Mouse (Mus musculus) embryo, embryonic 11 days (tissue): ENCODE results near the gene Mnx1.
A peak's percentile ranks its signal among the peaks of the same experiment; 100 is the strongest.

ENCODE experiments used
- DNase-seq: peaks from one replicate; pipeline ENCODE4 v3.0.0-alpha.2; 2015

The Mnx1 gene

GRCm38 (mm10) chr5:29478208-29479197, at the start of gene Mnx1:
Gene Mnx1 (minus strand): TSS chr5:29478470.
- peak; percentile 65 for DNase-seq

- no peak for DNase-seq
Measured at GRCm38 (mm10) chr5:29516432-29516831, 38.2 kb upstream of the Mnx1 start.

- no peak for DNase-seq
Measured at GRCm38 (mm10) chr5:29515888-29516287, 37.6 kb upstream of the Mnx1 start.

GRCm38 (mm10) chr5:29507013-29507412, 28.7 kb upstream of the Mnx1 start:
- no peak for DNase-seq

- DNase-seq, result peak; percentile 16
Measured at GRCm38 (mm10) chr5:29487321-29487720, 9.1 kb upstream of the Mnx1 start.

- no peak for DNase-seq
Measured at GRCm38 (mm10) chr5:29485941-29486320, 7.7 kb upstream of the Mnx1 start.

GRCm38 (mm10) chr5:29484965-29485940, 7.0 kb upstream of the Mnx1 start:
- peak; percentile 34 for DNase-seq

- DNase-seq, result no peak
Measured at GRCm38 (mm10) chr5:29483801-29484200, 5.5 kb upstream of the Mnx1 start.

- DNase-seq, result peak; percentile 77
Measured at GRCm38 (mm10) chr5:29479198-29479593, 926 bp upstream of the Mnx1 start.

GRCm38 (mm10) chr5:29477474-29478207, 629 bp downstream of the Mnx1 start:
- peak; percentile 30 for DNase-seq

GRCm38 (mm10) chr5:29476021-29476420, 2.2 kb downstream of the Mnx1 start:
- peak; percentile 16 for DNase-seq

- DNase-seq, result peak; percentile 42
Measured at GRCm38 (mm10) chr5:29475556-29475955, 2.7 kb downstream of the Mnx1 start.

GRCm38 (mm10) chr5:29475041-29475440, 3.2 kb downstream of the Mnx1 start:
- DNase-seq, result peak; percentile 16

- DNase-seq, result peak; percentile 26
Measured at GRCm38 (mm10) chr5:29474246-29474960, 3.9 kb downstream of the Mnx1 start.

GRCm38 (mm10) chr5:29473551-29474245, 4.6 kb downstream of the Mnx1 start:
- peak; percentile 22 for DNase-seq

- peak; percentile 71 for DNase-seq
Measured at GRCm38 (mm10) chr5:29471855-29472665, 6.2 kb downstream of the Mnx1 start.

- DNase-seq, result peak; percentile 27
Measured at GRCm38 (mm10) chr5:29471396-29471795, 6.9 kb downstream of the Mnx1 start.

- DNase-seq, result peak; percentile 30
Measured at GRCm38 (mm10) chr5:29470851-29471394, 7.3 kb downstream of the Mnx1 start.

- no peak for DNase-seq
Measured at GRCm38 (mm10) chr5:29470271-29470670, 8.0 kb downstream of the Mnx1 start.

GRCm38 (mm10) chr5:29469501-29469900, 8.8 kb downstream of the Mnx1 start:
- DNase-seq, result no peak
